Mouse (Mus musculus): ENCODE data around the gene Dct. TPM values are rescaled to one million over a fixed set of nuclear protein-coding genes. Genes with fewer than 3 reads are reported as not detected.

The Dct gene
- polyA plus RNA-seq (2014; fragmentation: Nextera tagmentation; extraction: Ambion mirVana): 2.1 and 2.5 TPM in 2 replicates

DNA sequence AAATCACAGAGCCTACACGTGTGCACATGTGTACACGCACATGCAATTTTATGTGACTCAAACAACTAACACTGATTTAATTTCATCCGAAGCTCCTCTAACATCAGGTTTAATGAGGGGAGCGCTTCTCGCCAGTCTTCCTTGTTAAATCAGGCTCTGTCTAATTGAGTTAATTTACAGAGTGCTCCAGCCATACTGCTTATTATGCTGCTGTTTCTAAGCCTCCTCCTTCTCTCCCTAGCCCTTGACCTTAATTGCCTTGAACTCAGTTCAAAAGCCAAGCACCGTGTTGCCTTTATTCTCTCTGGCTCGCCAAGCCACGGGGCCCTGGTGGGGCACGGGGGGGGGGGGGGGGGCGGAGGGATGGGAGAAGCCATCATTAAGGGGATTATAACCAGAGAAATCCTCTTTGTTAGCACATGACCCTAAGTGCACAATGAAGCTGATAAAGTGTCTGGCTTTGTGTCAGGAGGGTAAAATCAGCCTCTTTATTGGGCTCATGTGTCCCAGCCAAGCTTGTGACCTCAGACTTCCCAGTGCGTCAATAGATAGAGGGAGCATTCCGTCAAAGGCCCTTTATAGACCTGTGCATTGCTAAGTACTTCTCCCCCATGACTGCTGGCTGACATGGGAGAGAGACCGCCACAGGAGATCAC is at the start of gene Dct:
Gene Dct, minus strand, starts transcription at position 270 of the 656 bp plus-strand sequence.
- Histone ChIP-seq H3K27ac (ENCODE audit: low read depth, low read length) (no peak within 1 kb of the TSS), H3K4me3 (ENCODE audit: low read depth, low read length) (no peak within 1 kb of the TSS), H3K9ac (ENCODE audit: low read length) (no peak within 1 kb of the TSS), H3K27me3 (ENCODE audit: control insufficient read depth, insufficient read depth, low read length) (peaks cover 21% of the 10 kb centered on the region), H3K4me1 (ENCODE audit: control insufficient read depth, insufficient read depth, low read length) (peaks cover 15% of the 10 kb centered on the region; the same call in 1 of the 2 replicates), H3K4me2 (peak within 1 kb of the TSS; percentile 17; the same call in 1 of the 2 replicates), H3K9me3 (ENCODE audit: control insufficient read depth, low read length) (no peaks in the 10 kb centered on the region), H3K36me3 (ENCODE audit: control insufficient read depth, insufficient read depth, low read length) (no peaks in the 10 kb centered on the region)
- DNase-seq (ENCODE audit: low spot score, missing footprints): peak; percentile 86
- WGBS: 28% methylated on average over 12 of the region's 13 CpGs
- peak; percentile 89 for ATAC-seq (ENCODE audit: low FRiP score)

DNA sequence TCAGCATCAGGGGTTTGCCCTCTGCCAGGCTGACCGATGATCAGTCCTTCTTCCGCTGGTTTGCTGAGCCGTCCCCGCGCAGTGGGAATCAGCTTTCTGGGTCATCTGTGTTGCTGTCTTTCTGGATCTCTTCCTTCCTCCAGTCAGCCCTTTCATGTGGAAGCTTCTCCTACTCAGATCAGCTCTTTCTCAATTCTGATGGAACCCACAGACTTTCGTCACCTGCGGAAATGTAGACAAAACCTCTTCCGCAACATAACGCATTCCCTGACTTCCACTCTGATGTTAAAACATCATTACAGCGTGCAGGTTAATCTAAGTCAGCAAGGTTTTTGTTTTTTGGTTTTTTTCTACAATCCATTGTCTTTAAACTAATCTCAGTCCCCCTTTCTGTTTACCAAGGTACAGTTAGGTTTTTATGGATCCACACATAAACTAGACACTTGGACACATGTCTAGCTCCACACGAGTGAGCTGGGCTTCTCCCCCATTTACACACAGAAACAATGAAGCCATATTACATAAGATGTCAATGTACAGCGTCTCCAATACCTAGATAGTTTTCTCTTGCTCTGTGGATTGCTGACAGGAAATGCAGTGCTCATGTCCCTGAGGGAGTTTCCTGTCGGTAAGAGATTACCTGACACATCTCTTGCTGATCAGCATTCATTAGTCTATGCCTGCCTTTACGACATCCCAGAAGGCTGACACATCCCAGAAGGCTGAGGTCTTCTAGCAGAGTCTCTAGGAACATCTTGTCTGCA is 49.4 kb upstream of the Dct start:
- Histone ChIP-seq H3K9me3 (ENCODE audit: control insufficient read depth, low read length) (no peaks in the 10 kb centered on the region), H3K27ac (ENCODE audit: low read depth, low read length) (no peak overlapping the region), H3K4me1 (ENCODE audit: control insufficient read depth, insufficient read depth, low read length) (no peaks in the 10 kb centered on the region), H3K36me3 (ENCODE audit: control insufficient read depth, insufficient read depth, low read length) (no peaks in the 10 kb centered on the region), H3K9ac (ENCODE audit: low read length) (no peak overlapping the region), H3K4me3 (ENCODE audit: low read depth, low read length) (no peak overlapping the region), H3K4me2 (no peak overlapping the region), H3K27me3 (ENCODE audit: control insufficient read depth, insufficient read depth, low read length) (no peaks in the 10 kb centered on the region)
- ATAC-seq (ENCODE audit: low FRiP score): no peak
- WGBS: 87% methylated on average over 14 of the region's 14 CpGs
- no peak for DNase-seq (ENCODE audit: low spot score, missing footprints)

DNA sequence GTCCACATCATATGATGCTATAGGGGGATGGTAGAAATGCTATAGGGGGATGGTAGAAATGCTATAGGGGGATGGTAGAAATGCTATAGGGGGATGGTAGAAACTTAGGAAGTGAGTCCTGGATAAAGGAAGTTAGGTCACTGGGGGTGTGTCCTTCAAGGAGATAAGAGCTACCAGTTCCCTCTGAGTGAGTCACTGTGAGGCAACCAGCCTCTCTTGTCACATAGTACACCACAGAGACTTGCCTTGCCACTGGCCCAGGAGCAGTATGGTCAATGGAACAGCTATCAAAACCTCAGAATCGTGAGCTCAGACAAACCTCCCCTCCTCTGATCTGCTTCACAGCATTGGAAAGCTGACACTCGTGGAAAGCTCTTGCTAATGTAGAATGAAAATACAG is 46.2 kb upstream of the Dct start:
- no peak overlapping the region for H3K9ac ChIP-seq (ENCODE audit: low read length)
- DNase-seq (ENCODE audit: low spot score, missing footprints) (no peak), ATAC-seq (ENCODE audit: low FRiP score) (no peak)
- H3K4me1 ChIP-seq (ENCODE audit: control insufficient read depth, insufficient read depth, low read length): no peaks in the 10 kb centered on the region
- WGBS: 69% methylated on average over 2 of the region's 2 CpGs
- H3K27ac ChIP-seq (ENCODE audit: low read depth, low read length): no peak overlapping the region
- no peak overlapping the region for H3K4me2 ChIP-seq
- no peaks in the 10 kb centered on the region for H3K36me3 ChIP-seq (ENCODE audit: control insufficient read depth, insufficient read depth, low read length)
- H3K4me3 ChIP-seq (ENCODE audit: low read depth, low read length): no peak overlapping the region
- H3K9me3 ChIP-seq (ENCODE audit: control insufficient read depth, low read length): no peaks in the 10 kb centered on the region
- no peaks in the 10 kb centered on the region for H3K27me3 ChIP-seq (ENCODE audit: control insufficient read depth, insufficient read depth, low read length)

- under 1% methylated on average over 18 of the region's 18 CpGs for WGBS
- no peaks in the 10 kb centered on the region for H3K36me3 ChIP-seq (ENCODE audit: control insufficient read depth, insufficient read depth, low read length)
- H3K27ac ChIP-seq (ENCODE audit: low read depth, low read length): no peak overlapping the region
- no peaks in the 10 kb centered on the region for H3K9me3 ChIP-seq (ENCODE audit: control insufficient read depth, low read length)
- H3K27me3 ChIP-seq (ENCODE audit: control insufficient read depth, insufficient read depth, low read length): no peaks in the 10 kb centered on the region
- ATAC-seq (ENCODE audit: low FRiP score) (peak; percentile 63), DNase-seq (ENCODE audit: low spot score, missing footprints) (peak; percentile 97)
- peak overlapping the region; percentile 68 for H3K4me3 ChIP-seq (ENCODE audit: low read depth, low read length)
- no peaks in the 10 kb centered on the region; the same call in 1 of the 2 replicates for H3K4me1 ChIP-seq (ENCODE audit: control insufficient read depth, insufficient read depth, low read length)
- H3K4me2 ChIP-seq: peak overlapping the region; percentile 61
- peak overlapping the region; percentile 58 for H3K9ac ChIP-seq (ENCODE audit: low read length)
Measured at GRCm38 (mm10) chr14:118089806-118090392, 37.9 kb upstream of the Dct start.

- WGBS: under 1% methylated on average over 44 of the region's 44 CpGs
- H3K27ac ChIP-seq (ENCODE audit: low read depth, low read length): no peak overlapping the region; the same call in 1 of the 2 replicates
- peak; percentile 99 for DNase-seq (ENCODE audit: low spot score, missing footprints)
Measured at GRCm38 (mm10) chr14:118089215-118089805, 37.3 kb upstream of the Dct start.

DNA sequence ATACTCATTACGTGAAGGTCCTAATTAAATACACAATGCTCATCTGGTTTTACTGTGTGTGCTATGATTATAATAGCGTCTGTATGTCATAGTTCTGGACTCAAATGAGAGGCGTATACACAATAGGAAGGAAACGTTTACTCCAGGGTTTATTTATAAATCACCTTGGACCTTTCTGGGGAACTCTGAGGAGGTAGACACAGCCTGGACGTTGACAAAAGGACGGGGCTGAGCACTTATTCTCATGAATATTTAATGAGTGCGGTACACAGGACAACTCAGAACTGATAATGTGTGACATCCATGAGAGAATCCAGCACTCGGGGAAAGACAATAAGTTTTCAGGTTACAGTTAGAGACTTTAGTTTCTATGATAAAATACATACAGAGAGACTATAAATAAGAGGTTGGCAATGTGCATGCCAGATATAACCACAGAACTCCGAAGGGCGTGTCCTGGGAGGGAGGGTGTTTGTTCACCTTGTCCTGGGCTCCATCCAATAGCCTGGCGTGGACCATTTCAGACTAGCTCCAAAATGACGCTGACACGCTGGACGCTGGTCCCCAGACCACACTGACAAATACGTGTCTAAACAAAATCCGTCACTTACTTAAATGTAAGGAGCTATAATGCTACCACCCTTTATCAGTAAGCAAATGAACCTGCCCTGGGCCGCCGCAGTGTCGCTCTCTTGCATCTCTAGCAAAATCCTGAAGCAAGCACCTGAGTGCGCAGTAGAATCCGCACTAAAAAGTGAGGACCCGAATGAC is 36.6 kb upstream of the Dct start:
- Histone ChIP-seq H3K9ac (ENCODE audit: low read length) (peak overlapping the region; percentile 58), H3K4me3 (ENCODE audit: low read depth, low read length) (peak overlapping the region; percentile 68), H3K4me2 (peak overlapping the region; percentile 61), H3K27me3 (ENCODE audit: control insufficient read depth, insufficient read depth, low read length) (no peaks in the 10 kb centered on the region), H3K36me3 (ENCODE audit: control insufficient read depth, insufficient read depth, low read length) (no peaks in the 10 kb centered on the region), H3K27ac (ENCODE audit: low read depth, low read length) (no peak overlapping the region; the same call in 1 of the 2 replicates), H3K4me1 (ENCODE audit: control insufficient read depth, insufficient read depth, low read length) (no peaks in the 10 kb centered on the region; the same call in 1 of the 2 replicates), H3K9me3 (ENCODE audit: control insufficient read depth, low read length) (no peaks in the 10 kb centered on the region)
- 11% methylated on average over 22 of the region's 22 CpGs for WGBS
- ATAC-seq (ENCODE audit: low FRiP score) (peak; percentile 63), DNase-seq (ENCODE audit: low spot score, missing footprints) (peak; percentile 87)

More at GRCm38 (mm10) chr14:118089215-118089805, 37.3 kb upstream of the Dct start:
- Histone ChIP-seq H3K9ac (ENCODE audit: low read length) (peak overlapping the region; percentile 58), H3K27me3 (ENCODE audit: control insufficient read depth, insufficient read depth, low read length) (no peaks in the 10 kb centered on the region), H3K4me2 (peak overlapping the region; percentile 61), H3K4me3 (ENCODE audit: low read depth, low read length) (peak overlapping the region; percentile 68), H3K4me1 (ENCODE audit: control insufficient read depth, insufficient read depth, low read length) (no peaks in the 10 kb centered on the region; the same call in 1 of the 2 replicates), H3K36me3 (ENCODE audit: control insufficient read depth, insufficient read depth, low read length) (no peaks in the 10 kb centered on the region), H3K9me3 (ENCODE audit: control insufficient read depth, low read length) (no peaks in the 10 kb centered on the region)
- peak; percentile 80 for ATAC-seq (ENCODE audit: low FRiP score)

- DNase-seq (ENCODE audit: low spot score, missing footprints) (no peak), ATAC-seq (ENCODE audit: low FRiP score) (no peak)
- 54% methylated on average over 5 of the region's 5 CpGs for WGBS
- Histone ChIP-seq H3K4me3 (ENCODE audit: low read depth, low read length) (no peak overlapping the region), H3K4me2 (no peak overlapping the region), H3K27ac (ENCODE audit: low read depth, low read length) (no peak overlapping the region), H3K36me3 (ENCODE audit: control insufficient read depth, insufficient read depth, low read length) (no peaks in the 10 kb centered on the region), H3K9ac (ENCODE audit: low read length) (no peak overlapping the region), H3K4me1 (ENCODE audit: control insufficient read depth, insufficient read depth, low read length) (no peaks in the 10 kb centered on the region; the same call in 1 of the 2 replicates), H3K9me3 (ENCODE audit: control insufficient read depth, low read length) (no peaks in the 10 kb centered on the region), H3K27me3 (ENCODE audit: control insufficient read depth, insufficient read depth, low read length) (no peaks in the 10 kb centered on the region)
Measured at GRCm38 (mm10) chr14:118086271-118087035, 34.4 kb upstream of the Dct start.

GRCm38 (mm10) chr14:118083851-118084250 is 31.8 kb upstream of the Dct start:
- 78% methylated on average over 6 of the region's 6 CpGs for WGBS
- no peak overlapping the region for H3K4me3 ChIP-seq (ENCODE audit: low read depth, low read length)
- DNase-seq (ENCODE audit: low spot score, missing footprints) (no peak), ATAC-seq (ENCODE audit: low FRiP score) (no peak)
- no peak overlapping the region for H3K27ac ChIP-seq (ENCODE audit: low read depth, low read length)
- no peaks in the 10 kb centered on the region for H3K27me3 ChIP-seq (ENCODE audit: control insufficient read depth, insufficient read depth, low read length)
- no peaks in the 10 kb centered on the region; the same call in 1 of the 2 replicates for H3K4me1 ChIP-seq (ENCODE audit: control insufficient read depth, insufficient read depth, low read length)
- no peak overlapping the region for H3K9ac ChIP-seq (ENCODE audit: low read length)
- no peaks in the 10 kb centered on the region for H3K9me3 ChIP-seq (ENCODE audit: control insufficient read depth, low read length)
- H3K4me2 ChIP-seq: no peak overlapping the region
- no peaks in the 10 kb centered on the region for H3K36me3 ChIP-seq (ENCODE audit: control insufficient read depth, insufficient read depth, low read length)

All from midbrain, embryonic 11.5 days (tissue).